Mouse (Mus musculus) neural tube, embryonic 15.5 days (tissue): ENCODE results near the gene Ccdc59. TPM values are rescaled to one million over a fixed set of nuclear protein-coding genes. Genes with fewer than 3 reads are reported as not detected.

Experiments
- ATAC-seq: fragments of 200-750 bp; cut with Nextera tagmentation; 2 replicates; pipeline ENCODE4 v1.8.0; 2017; ENCODE audit warnings: mild to moderate bottlenecking, moderate TSS enrichment, moderate library complexity; ENCODE audit not compliant: low FRiP score
- H3K27ac ChIP-seq: fragments of 300-500 bp; sonication (generic); replicated peaks from 2 replicates; pipeline ENCODE4 v1.5.1; 2015; ENCODE audit warnings: mild to moderate bottlenecking, inconsistent platforms
- H3K27me3 ChIP-seq: fragments of 300-500 bp; sonication (generic); replicated peaks from 2 replicates; pipeline ENCODE4 v1.6.1; 2015; ENCODE audit warnings: inconsistent platforms
- H3K36me3 ChIP-seq: fragments of 300-500 bp; sonication (generic); 2 replicates; pipeline ENCODE4 v1.6.1; 2015; ENCODE audit warnings: inconsistent platforms
- H3K4me1 ChIP-seq: fragments of 300-500 bp; sonication (generic); 2 replicates; pipeline ENCODE4 v1.6.1; 2015; ENCODE audit warnings: inconsistent platforms
- H3K4me2 ChIP-seq: fragments of 300-500 bp; sonication (generic); 2 replicates; pipeline ENCODE4 v1.6.1; 2015; ENCODE audit warnings: inconsistent platforms, mild to moderate bottlenecking, moderate library complexity
- H3K4me3 ChIP-seq: fragments of 300-500 bp; sonication (generic); replicated peaks from 2 replicates; pipeline ENCODE4 v1.5.1; 2015; ENCODE audit warnings: mild to moderate bottlenecking, inconsistent platforms
- H3K9ac ChIP-seq: fragments of 300-500 bp; sonication (generic); replicated peaks from 2 replicates; pipeline ENCODE4 v1.6.1; 2015; ENCODE audit warnings: mild to moderate bottlenecking, inconsistent platforms
- H3K9me3 ChIP-seq: fragments of 300-500 bp; sonication (generic); replicated peaks from 2 replicates; pipeline ENCODE4 v1.6.1; 2016; ENCODE audit warnings: inconsistent platforms
- WGBS: fragments of 180-500 bp; shearing (Covaris S2); methylation state at CpG from one replicate; pipeline ENCODE4 v1.1.7; 2015; ENCODE audit warnings: mixed read lengths; 5-methylcytosine and 5-hydroxymethylcytosine counted together
- polyA plus RNA-seq: library from polyadenylated mRNA; unstranded; fragments of >200 nt; fragmentation: Nextera tagmentation; extraction: Ambion mirVana; gene quantifications from 2 replicates; pipeline ENCODE4 v1.2.1, GENCODE M21; 2015

The Ccdc59 gene
- polyA plus RNA-seq = 43.3 and 49.4 TPM in 2 replicates

GRCm38 (mm10) chr10:105840928-105841888, at the start of gene Ccdc59, which contains the start of gene Mettl25:
Gene Ccdc59, plus strand, starts transcription at chr10:105841067.
Gene Mettl25, minus strand, starts transcription at chr10:105841380.
- H3K9me3 ChIP-seq = no peaks in the 10 kb centered on the region
- H3K4me3 ChIP-seq = peak within 1 kb of the TSS; percentile 56
- peaks cover 23% of the 10 kb centered on the region for H3K4me1 ChIP-seq
- ATAC-seq = peak; percentile 98
- peak within 1 kb of the TSS; percentile 74 for H3K4me2 ChIP-seq
- H3K9ac ChIP-seq = peak within 1 kb of the TSS; percentile 77
- peak within 1 kb of the TSS; percentile 99 for H3K27ac ChIP-seq
- 1% methylated on average over 90 of the region's 90 CpGs for WGBS
- peaks cover 30% of the 10 kb centered on the region for H3K36me3 ChIP-seq
- H3K27me3 ChIP-seq = no peaks in the 10 kb centered on the region

DNA sequence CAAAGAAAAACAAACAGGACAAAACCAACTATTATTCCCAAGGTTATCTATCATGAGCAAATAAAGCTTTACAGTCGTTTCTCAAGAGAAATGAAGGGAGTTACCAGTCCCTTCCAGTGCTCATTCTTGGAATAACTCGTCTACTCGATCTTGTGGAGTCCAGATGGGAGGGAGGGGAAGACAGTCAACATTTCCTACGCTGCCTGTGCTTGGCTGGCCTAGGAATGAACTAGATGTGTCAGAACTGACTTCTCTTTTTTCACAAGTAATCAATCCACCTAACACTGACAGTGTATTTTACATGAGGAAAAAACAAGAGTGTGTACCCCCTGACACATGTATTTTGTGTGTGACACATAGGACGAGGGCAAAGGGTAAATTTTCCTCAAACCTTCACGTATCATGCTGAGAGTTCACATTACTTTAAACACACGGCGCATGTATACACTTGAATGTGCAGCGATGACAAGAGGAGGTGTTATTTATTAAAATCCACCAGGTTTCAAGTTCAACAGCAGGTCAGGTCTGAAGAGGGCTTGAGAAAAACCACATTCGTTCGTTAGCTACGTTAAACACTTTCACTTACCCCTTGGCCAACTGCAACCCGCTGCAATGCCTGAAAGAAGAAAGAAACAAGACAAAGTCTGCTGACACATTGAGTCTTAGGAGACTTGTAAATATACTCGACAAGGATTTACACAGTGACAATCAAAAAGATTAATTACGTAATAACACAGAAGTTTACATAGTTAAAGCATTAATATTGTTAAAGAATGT, 46.9 kb upstream of the Ccdc59 start:
- no peak overlapping the region for H3K4me2 ChIP-seq
- ATAC-seq = no peak
- no peak overlapping the region for H3K27ac ChIP-seq
- H3K9me3 ChIP-seq = no peaks in the 10 kb centered on the region
- H3K4me3 ChIP-seq = no peak overlapping the region
- WGBS = 75% methylated on average over 15 of the region's 15 CpGs
- no peaks in the 10 kb centered on the region for H3K27me3 ChIP-seq
- H3K9ac ChIP-seq = no peak overlapping the region
- H3K36me3 ChIP-seq = peaks cover 4% of the 10 kb centered on the region; the same call in 1 of the 2 replicates
- H3K4me1 ChIP-seq = no peaks in the 10 kb centered on the region

GRCm38 (mm10) chr10:105797250-105797924, 43.5 kb upstream of the Ccdc59 start:
- Histone ChIP-seq H3K27ac (no peak overlapping the region), H3K4me3 (no peak overlapping the region), H3K27me3 (no peaks in the 10 kb centered on the region), H3K9ac (no peak overlapping the region), H3K36me3 (0 out of 2 replicates have a peak, but pooled peaks cover 4% of the 10 kb centered on the region), H3K9me3 (no peaks in the 10 kb centered on the region), H3K4me2 (no peak overlapping the region), H3K4me1 (no peaks in the 10 kb centered on the region)
- no peak for ATAC-seq
- whole genome bisulfite sequencing = 69% methylated on average over 8 of the region's 8 CpGs

GRCm38 (mm10) chr10:105801147-105801546, 39.7 kb upstream of the Ccdc59 start:
- no peaks in the 10 kb centered on the region for H3K27me3 ChIP-seq
- WGBS = 31% methylated on average over 6 of the region's 6 CpGs
- H3K9ac ChIP-seq = no peak overlapping the region
- no peak overlapping the region for H3K4me3 ChIP-seq
- H3K27ac ChIP-seq = no peak overlapping the region
- ATAC-seq = no peak
- no peak overlapping the region for H3K4me2 ChIP-seq
- H3K9me3 ChIP-seq = no peaks in the 10 kb centered on the region
- no peaks in the 10 kb centered on the region for H3K4me1 ChIP-seq
- H3K36me3 ChIP-seq = no peaks in the 10 kb centered on the region

DNA sequence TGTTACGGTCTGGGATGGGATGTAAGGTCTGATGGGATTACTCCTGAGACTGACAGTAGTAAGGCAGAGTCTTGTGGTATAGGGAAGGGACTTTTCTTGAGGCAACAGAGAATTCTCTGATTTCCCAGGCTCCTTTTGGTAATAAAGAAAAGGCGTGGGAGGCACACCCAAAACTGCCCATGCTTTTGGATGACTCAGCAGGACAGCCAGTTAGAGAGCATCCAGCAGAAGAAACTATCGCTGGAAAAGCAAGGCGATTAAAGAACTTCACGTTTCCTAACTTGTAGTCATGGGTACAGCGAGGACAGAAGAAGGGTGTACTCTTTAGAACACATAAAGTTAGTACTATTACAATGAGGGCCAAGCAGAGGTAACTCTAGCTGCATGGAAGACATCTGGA, 38.7 kb upstream of the Ccdc59 start:
- H3K4me1 ChIP-seq = no peaks in the 10 kb centered on the region
- WGBS = 93% methylated on average over 6 of the region's 6 CpGs
- H3K27me3 ChIP-seq = no peaks in the 10 kb centered on the region
- H3K9me3 ChIP-seq = no peaks in the 10 kb centered on the region
- no peak overlapping the region for H3K9ac ChIP-seq
- H3K4me2 ChIP-seq = no peak overlapping the region
- ATAC-seq = no peak
- no peak overlapping the region for H3K4me3 ChIP-seq
- H3K27ac ChIP-seq = no peak overlapping the region
- H3K36me3 ChIP-seq = no peaks in the 10 kb centered on the region

GRCm38 (mm10) chr10:105803461-105803860, 37.4 kb upstream of the Ccdc59 start:
- Histone ChIP-seq H3K4me3 (no peak overlapping the region), H3K9me3 (no peaks in the 10 kb centered on the region), H3K27ac (no peak overlapping the region), H3K27me3 (no peaks in the 10 kb centered on the region), H3K4me1 (no peaks in the 10 kb centered on the region), H3K36me3 (no peaks in the 10 kb centered on the region), H3K9ac (no peak overlapping the region), H3K4me2 (no peak overlapping the region)
- no peak for ATAC-seq
- WGBS = 89% methylated on average over 2 of the region's 2 CpGs

- 87% methylated on average over 7 of the region's 7 CpGs for WGBS
- Histone ChIP-seq H3K36me3 (no peaks in the 10 kb centered on the region), H3K9ac (no peak overlapping the region), H3K9me3 (no peaks in the 10 kb centered on the region), H3K4me3 (no peak overlapping the region), H3K27me3 (no peaks in the 10 kb centered on the region), H3K4me1 (no peaks in the 10 kb centered on the region), H3K4me2 (no peak overlapping the region), H3K27ac (no peak overlapping the region)
- no peak for ATAC-seq
Observed at GRCm38 (mm10) chr10:105806259-105807010, 34.4 kb upstream of the Ccdc59 start.

- ATAC-seq = no peak
- Histone ChIP-seq H3K9ac (no peak overlapping the region), H3K9me3 (no peaks in the 10 kb centered on the region), H3K4me1 (no peaks in the 10 kb centered on the region), H3K36me3 (0 out of 2 replicates have a peak, but pooled peaks cover 3% of the 10 kb centered on the region), H3K4me2 (no peak overlapping the region), H3K4me3 (no peak overlapping the region), H3K27me3 (no peaks in the 10 kb centered on the region), H3K27ac (no peak overlapping the region)
- WGBS = 68% methylated on average over 10 of the region's 10 CpGs
Observed at GRCm38 (mm10) chr10:105834627-105835228, 6.1 kb upstream of the Ccdc59 start.

DNA sequence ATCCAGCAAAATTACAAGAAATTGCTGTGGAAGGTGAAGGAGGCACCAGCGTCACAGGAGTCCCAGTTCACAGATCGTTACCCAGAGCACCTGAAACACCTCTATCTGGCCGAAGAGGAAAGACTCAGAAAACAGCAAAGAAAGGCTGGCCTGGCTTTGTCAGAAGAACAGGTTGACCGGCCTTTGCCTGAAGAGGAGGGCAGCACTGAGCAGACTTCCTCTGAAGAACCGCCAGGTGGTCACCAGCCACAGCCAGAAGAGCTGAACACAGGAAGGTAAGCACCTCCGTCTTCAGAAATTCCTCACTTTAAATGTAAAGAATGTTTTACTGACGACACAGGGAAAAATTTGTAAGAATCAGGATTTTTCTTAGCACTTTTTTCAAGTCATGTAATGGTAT, 1.7 kb downstream of the Ccdc59 start:
- 86% methylated on average over 7 of the region's 7 CpGs for WGBS
- Histone ChIP-seq H3K4me3 (no peak overlapping the region), H3K36me3 (peaks cover 40% of the 10 kb centered on the region), H3K9me3 (no peaks in the 10 kb centered on the region), H3K4me2 (peak overlapping the region; percentile 74), H3K27ac (no peak overlapping the region), H3K27me3 (no peaks in the 10 kb centered on the region), H3K4me1 (peaks cover 23% of the 10 kb centered on the region), H3K9ac (no peak overlapping the region)
- no peak for ATAC-seq

- 85% methylated on average over 5 of the region's 5 CpGs for WGBS
- no peaks in the 10 kb centered on the region for H3K9me3 ChIP-seq
- no peaks in the 10 kb centered on the region for H3K27me3 ChIP-seq
- peaks cover 47% of the 10 kb centered on the region for H3K36me3 ChIP-seq
- no peak overlapping the region for H3K4me3 ChIP-seq
- no peak for ATAC-seq
- H3K4me2 ChIP-seq = no peak overlapping the region
- no peak overlapping the region for H3K9ac ChIP-seq
- H3K27ac ChIP-seq = no peak overlapping the region
- no peaks in the 10 kb centered on the region for H3K4me1 ChIP-seq
Observed at GRCm38 (mm10) chr10:105850286-105850685, 9.4 kb downstream of the Ccdc59 start.
